Mouse (Mus musculus) C2C12 (cell line): ENCODE measurements around the gene Mrgprd.

ENCODE experiments used
- CTCF ChIP-seq: IDR thresholded peaks from one replicate; pipeline ENCODE4 v1.5.1; 2011; ENCODE audit not compliant: control insufficient read depth, insufficient read depth, insufficient read length
- USF1 ChIP-seq: IDR thresholded peaks from one replicate; pipeline ENCODE4 v1.6.1; 2011; ENCODE audit warnings: low read depth, mild to moderate bottlenecking, control low read depth, moderate library complexity

DNA sequence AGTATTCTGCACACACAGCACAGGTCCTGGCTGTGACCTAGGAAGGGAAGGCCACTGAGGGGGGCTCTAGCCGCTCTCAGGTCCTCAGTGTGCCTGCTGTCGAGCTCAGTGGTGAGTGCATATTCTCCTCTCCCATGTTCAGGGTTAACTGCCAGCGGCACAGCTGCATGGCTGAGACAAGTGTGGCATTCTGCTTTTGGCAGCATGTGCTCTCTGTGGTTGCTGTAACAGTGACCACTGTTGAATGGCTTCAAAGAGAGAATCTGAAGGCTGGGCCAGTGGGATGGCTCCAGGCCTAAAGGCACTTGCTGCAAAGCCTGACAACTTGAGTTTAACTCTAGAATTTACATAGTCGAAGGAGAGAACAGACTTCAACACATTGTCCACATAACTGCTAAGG is 2.9 kb downstream of the Mrgprd start:
- no peak for TF ChIP-seq CTCF
- TF ChIP-seq USF1: no peak
